Mouse (Mus musculus): ENCODE measurements around the gene Clic4. TPM values are rescaled to one million over a fixed set of nuclear protein-coding genes. Genes with fewer than 3 reads are reported as not detected.

The Clic4 gene
- polyA plus RNA-seq, 1 experiment from 2014 or later = 147 TPM

DNA sequence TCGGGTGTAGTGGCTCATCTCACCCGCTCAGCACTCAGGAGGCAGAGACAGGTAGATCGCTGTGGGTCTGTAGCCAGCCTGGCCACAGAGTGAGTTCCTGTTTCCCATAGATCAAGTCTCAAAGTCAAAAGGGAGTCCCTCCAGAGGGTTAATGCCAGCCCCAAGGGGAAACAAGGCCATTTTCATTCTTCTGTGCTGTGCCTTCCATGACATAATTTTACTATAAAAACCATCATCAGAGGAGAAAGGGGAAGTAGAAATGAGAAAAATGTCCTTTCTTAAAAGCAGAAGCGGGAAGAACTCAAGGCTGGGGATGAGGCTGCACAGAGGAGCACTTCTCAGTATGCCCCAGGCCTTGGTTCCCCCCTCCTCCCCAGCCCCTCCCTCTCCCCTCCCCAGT, 90.8 kb downstream of the Clic4 start:
- TF ChIP-seq CTCF (IDR thresholded peaks at IDR 0.05; ENCODE audit: low read depth) = no peak
- Histone ChIP-seq H3K27me3 (ENCODE audit: insufficient read depth, low read length) (no peaks in the 10 kb centered on the region), H3K9me3 (replicated peaks; ENCODE audit: low read length) (no peaks in the 10 kb centered on the region), H3K27ac (no peak overlapping the region), H3K9ac (ENCODE audit: low read depth, low read length) (no peak overlapping the region), H3K4me1 (replicated peaks; ENCODE audit: insufficient read depth, low read length) (no peaks in the 10 kb centered on the region), H3K4me2 (ENCODE audit: low read length) (no peak overlapping the region), H3K4me3 (replicated peaks; ENCODE audit: low read depth, low read length) (no peak overlapping the region), H3K36me3 (ENCODE audit: insufficient read depth, low read length) (no peaks in the 10 kb centered on the region)
- 88% methylated on average over 4 of the region's 4 CpGs for WGBS
- ATAC-seq (replicated peaks; ENCODE audit: low FRiP score, low read depth) (no peak), DNase-seq (ENCODE audit: low spot score) (no peak)

DNA sequence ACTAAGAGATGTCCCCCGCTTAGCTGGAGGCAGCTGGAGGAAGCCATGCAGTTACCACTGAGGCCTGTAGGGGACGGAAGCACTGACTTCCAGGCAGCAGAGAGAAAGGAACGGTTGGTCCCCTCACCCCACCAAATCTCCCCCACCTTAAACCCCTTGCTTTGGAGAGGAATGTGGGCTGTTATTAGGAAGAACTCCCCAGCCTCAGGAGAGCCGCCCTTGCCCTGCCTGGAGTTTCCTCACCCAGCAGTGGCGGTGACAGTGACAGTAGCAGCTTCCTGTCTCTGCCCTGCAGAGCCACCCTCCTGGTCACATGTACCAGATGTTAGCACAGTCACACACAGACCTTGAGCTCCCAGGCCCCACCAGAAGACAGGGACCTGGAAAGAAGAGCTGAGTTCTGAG, 93.5 kb downstream of the Clic4 start:
- H3K4me3 ChIP-seq (replicated peaks; ENCODE audit: low read depth, low read length) = no peak overlapping the region
- peaks cover 9% of the 10 kb centered on the region for H3K4me1 ChIP-seq (replicated peaks; ENCODE audit: insufficient read depth, low read length)
- H3K27ac ChIP-seq = no peak overlapping the region
- H3K27me3 ChIP-seq (ENCODE audit: insufficient read depth, low read length) = peaks cover 4% of the 10 kb centered on the region; the same call in 1 of the 2 replicates
- WGBS = 35% methylated on average over 5 of the region's 5 CpGs
- DNase-seq (ENCODE audit: low spot score) (no peak), ATAC-seq (replicated peaks; ENCODE audit: low FRiP score, low read depth) (no peak)
- peak; percentile 52; the same call in 1 of the 2 replicates for TF ChIP-seq CTCF (IDR thresholded peaks at IDR 0.05; ENCODE audit: low read depth)
- no peak overlapping the region for H3K4me2 ChIP-seq (ENCODE audit: low read length)
- no peak overlapping the region for H3K9ac ChIP-seq (ENCODE audit: low read depth, low read length)
- H3K9me3 ChIP-seq (replicated peaks; ENCODE audit: low read length) = no peaks in the 10 kb centered on the region
- H3K36me3 ChIP-seq (ENCODE audit: insufficient read depth, low read length) = no peaks in the 10 kb centered on the region

DNA sequence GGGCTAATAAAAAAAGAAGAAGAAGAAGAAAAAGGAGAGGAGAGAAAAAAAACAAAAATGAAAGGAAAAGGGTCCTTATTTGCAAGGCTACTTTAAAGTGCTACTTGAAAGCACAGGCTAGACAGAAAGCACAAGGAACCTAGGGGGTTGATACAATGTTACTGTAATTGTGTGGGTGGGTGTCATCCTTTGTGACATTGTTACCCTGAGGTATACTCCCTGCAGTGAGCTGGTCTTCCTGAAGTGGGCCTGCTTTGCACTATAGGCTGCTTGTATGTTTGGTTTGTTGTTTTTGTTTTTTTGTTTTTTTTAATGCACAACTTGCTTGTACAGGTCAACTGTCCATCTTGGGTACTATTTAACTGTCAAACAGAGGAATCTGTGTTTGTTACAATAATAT, 95.0 kb downstream of the Clic4 start:
- Histone ChIP-seq H3K36me3 (ENCODE audit: insufficient read depth, low read length) (no peaks in the 10 kb centered on the region), H3K4me3 (replicated peaks; ENCODE audit: low read depth, low read length) (no peak overlapping the region), H3K9me3 (replicated peaks; ENCODE audit: low read length) (no peaks in the 10 kb centered on the region), H3K9ac (ENCODE audit: low read depth, low read length) (no peak overlapping the region), H3K27ac (no peak overlapping the region), H3K4me1 (replicated peaks; ENCODE audit: insufficient read depth, low read length) (peaks cover 9% of the 10 kb centered on the region), H3K27me3 (ENCODE audit: insufficient read depth, low read length) (peaks cover 4% of the 10 kb centered on the region; the same call in 1 of the 2 replicates), H3K4me2 (ENCODE audit: low read length) (no peak overlapping the region)
- no peak for ATAC-seq (replicated peaks; ENCODE audit: low FRiP score, low read depth)
- no peak for DNase-seq (ENCODE audit: low spot score)
- TF ChIP-seq CTCF (IDR thresholded peaks at IDR 0.05; ENCODE audit: low read depth) = no peak

DNA sequence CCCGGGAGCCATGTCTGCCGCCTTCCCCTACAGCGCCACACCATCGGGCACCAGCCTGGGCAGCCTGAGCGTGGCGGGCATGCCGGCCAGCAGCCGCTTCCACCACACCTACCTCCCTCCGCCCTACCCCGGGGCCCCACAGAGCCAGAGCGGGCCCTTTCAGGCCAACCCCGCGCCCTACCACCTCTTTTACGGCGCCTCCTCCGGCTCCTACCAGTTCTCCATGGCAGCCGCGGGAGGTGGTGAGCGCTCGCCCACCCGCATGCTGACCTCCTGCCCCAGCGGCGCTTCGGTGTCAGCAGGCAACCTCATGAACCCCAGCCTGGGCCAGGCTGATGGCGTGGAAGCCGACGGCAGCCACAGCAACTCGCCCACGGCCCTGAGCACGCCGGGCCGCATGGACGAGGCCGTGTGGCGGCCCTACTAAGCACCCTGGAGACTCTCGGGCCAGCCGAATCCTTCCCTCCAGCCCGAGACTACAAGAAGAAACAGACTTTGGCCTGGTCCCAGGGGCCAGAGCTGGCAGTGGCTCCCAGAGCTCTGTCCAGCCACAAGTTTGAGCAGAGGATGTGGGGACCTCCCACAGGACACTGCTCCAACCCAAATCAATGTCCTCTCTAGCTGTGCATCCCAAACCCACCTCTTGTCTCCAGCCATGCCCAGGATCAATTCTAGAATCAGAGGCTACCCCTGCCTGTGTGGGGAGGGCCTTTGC, 97.1 kb downstream of the Clic4 start:
- no peak for TF ChIP-seq CTCF (IDR thresholded peaks at IDR 0.05; ENCODE audit: low read depth)
- no peak for ATAC-seq (replicated peaks; ENCODE audit: low FRiP score, low read depth)
- Histone ChIP-seq H3K4me1 (replicated peaks; ENCODE audit: insufficient read depth, low read length) (peaks cover 9% of the 10 kb centered on the region), H3K4me2 (ENCODE audit: low read length) (peak overlapping the region; percentile 49), H3K9me3 (replicated peaks; ENCODE audit: low read length) (no peaks in the 10 kb centered on the region), H3K27ac (no peak overlapping the region), H3K9ac (ENCODE audit: low read depth, low read length) (0 out of 2 replicates have a peak overlapping the region, but pooled peaks have one; percentile 1), H3K36me3 (ENCODE audit: insufficient read depth, low read length) (no peaks in the 10 kb centered on the region), H3K27me3 (ENCODE audit: insufficient read depth, low read length) (peaks cover 4% of the 10 kb centered on the region; the same call in 1 of the 2 replicates), H3K4me3 (replicated peaks; ENCODE audit: low read depth, low read length) (peak overlapping the region; percentile 10)
- 12% methylated on average over 38 of the region's 38 CpGs for WGBS
- DNase-seq (ENCODE audit: low spot score) = no peak

DNA sequence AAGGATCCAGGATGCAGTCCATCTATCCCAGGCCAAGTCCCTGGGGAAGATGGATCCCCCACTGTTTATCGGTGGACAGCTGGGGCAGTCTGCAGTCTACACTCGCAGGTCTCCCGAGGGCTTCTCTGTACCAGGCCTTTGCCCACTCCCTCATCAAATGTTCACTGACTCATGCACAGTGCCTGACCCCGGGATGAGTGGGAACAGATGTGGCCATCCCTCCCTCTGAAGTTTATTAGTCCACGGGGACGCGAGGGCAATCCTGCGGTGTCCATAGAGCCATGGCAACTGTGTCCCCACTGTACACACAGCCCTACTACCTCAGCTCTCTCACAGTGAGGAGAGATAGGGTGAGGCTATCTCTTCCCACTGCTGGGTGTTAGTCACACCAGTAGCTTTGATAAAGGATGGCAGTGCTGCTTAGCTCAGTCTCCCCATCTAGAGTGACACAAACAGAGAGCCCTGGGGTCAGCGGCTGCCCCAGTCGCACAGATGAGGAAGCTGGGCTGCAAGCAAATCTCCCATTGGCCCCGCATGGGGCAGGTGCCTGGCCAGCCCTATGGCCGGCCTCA, 101.2 kb downstream of the Clic4 start:
- no peak overlapping the region for H3K9ac ChIP-seq (ENCODE audit: low read depth, low read length)
- no peaks in the 10 kb centered on the region for H3K9me3 ChIP-seq (replicated peaks; ENCODE audit: low read length)
- TF ChIP-seq CTCF (IDR thresholded peaks at IDR 0.05; ENCODE audit: low read depth) = no peak
- H3K4me3 ChIP-seq (replicated peaks; ENCODE audit: low read depth, low read length) = no peak overlapping the region
- H3K27me3 ChIP-seq (ENCODE audit: insufficient read depth, low read length) = peaks cover 18% of the 10 kb centered on the region
- peaks cover 11% of the 10 kb centered on the region for H3K4me1 ChIP-seq (replicated peaks; ENCODE audit: insufficient read depth, low read length)
- WGBS = 53% methylated on average over 12 of the region's 12 CpGs
- H3K36me3 ChIP-seq (ENCODE audit: insufficient read depth, low read length) = no peaks in the 10 kb centered on the region
- DNase-seq (ENCODE audit: low spot score) = no peak
- H3K27ac ChIP-seq = no peak overlapping the region
- no peak for ATAC-seq (replicated peaks; ENCODE audit: low FRiP score, low read depth)
- no peak overlapping the region for H3K4me2 ChIP-seq (ENCODE audit: low read length)

GRCm38 (mm10) chr4:135169501-135169900, 103.1 kb downstream of the Clic4 start:
- peaks cover 18% of the 10 kb centered on the region; the same call in 1 of the 2 replicates for H3K27me3 ChIP-seq (ENCODE audit: insufficient read depth, low read length)
- no peak for TF ChIP-seq CTCF (IDR thresholded peaks at IDR 0.05; ENCODE audit: low read depth)

More at GRCm38 (mm10) chr4:135169501-135169900, 103.1 kb downstream of the Clic4 start:
- H3K27ac ChIP-seq = no peak overlapping the region
- H3K9me3 ChIP-seq (replicated peaks; ENCODE audit: low read length) = no peaks in the 10 kb centered on the region
- H3K4me3 ChIP-seq (replicated peaks; ENCODE audit: low read depth, low read length) = no peak overlapping the region
- WGBS = 74% methylated on average over 4 of the region's 4 CpGs
- H3K36me3 ChIP-seq (ENCODE audit: insufficient read depth, low read length) = no peaks in the 10 kb centered on the region
- H3K9ac ChIP-seq (ENCODE audit: low read depth, low read length) = no peak overlapping the region
- H3K4me2 ChIP-seq (ENCODE audit: low read length) = no peak overlapping the region
- H3K4me1 ChIP-seq (replicated peaks; ENCODE audit: insufficient read depth, low read length) = peaks cover 4% of the 10 kb centered on the region; the same call in 1 of the 2 replicates
- DNase-seq (ENCODE audit: low spot score) (no peak), ATAC-seq (replicated peaks; ENCODE audit: low FRiP score, low read depth) (no peak)

All from kidney, postnatal 0 days (tissue).